Mouse (Mus musculus): Measurements from ENCODE around the gene Lsm2. TPM values are rescaled to one million over a fixed set of nuclear protein-coding genes. Genes with fewer than 3 reads are reported as not detected.
"Not testable (repeated sequence)": the region's sequence is repeated elsewhere in the genome, so short reads cannot be mapped to it uniquely, and the experiment has no call there.

The Lsm2 gene
- polyA plus RNA-seq, 1 experiment, result 37.1 TPM

GRCm38 (mm10) chr17:35000717-35001451, 19.2 kb downstream of the Lsm2 start, which contains the start of gene Vars:
Gene Vars (plus strand): TSS chr17:35000987.
- TF ChIP-seq CTCF (IDR thresholded peaks at IDR 0.05; ENCODE audit: low read depth, low read length) (no peak), POLR2A (IDR thresholded peaks at IDR 0.05; ENCODE audit: borderline replicate concordance, low read depth, low read length) (no peak)
- Histone ChIP-seq H3K4me3 (ENCODE audit: insufficient read depth, low read length) (peak within 1 kb of the TSS; percentile 91), H3K27ac (ENCODE audit: insufficient read depth, low read depth, low read length) (peak within 1 kb of the TSS; percentile 96), H3K4me1 (ENCODE audit: control insufficient read depth, insufficient read depth, low read length) (peaks cover 21% of the 10 kb centered on the region)

- Histone ChIP-seq H3K4me3 (ENCODE audit: insufficient read depth, low read length) (peak overlapping the region; percentile 91), H3K27ac (ENCODE audit: insufficient read depth, low read depth, low read length) (peak overlapping the region; percentile 96), H3K4me1 (ENCODE audit: control insufficient read depth, insufficient read depth, low read length) (peaks cover 21% of the 10 kb centered on the region)
- TF ChIP-seq POLR2A (IDR thresholded peaks at IDR 0.05; ENCODE audit: borderline replicate concordance, low read depth, low read length), result no peak
- TF ChIP-seq CTCF (IDR thresholded peaks at IDR 0.05; ENCODE audit: low read depth, low read length), result no peak
These were observed 19.9 kb downstream of the Lsm2 start for GRCm38 (mm10) chr17:35001452-35002152.

GRCm38 (mm10) chr17:35002153-35002865, 20.6 kb downstream of the Lsm2 start:
- no peak for TF ChIP-seq CTCF (IDR thresholded peaks at IDR 0.05; ENCODE audit: low read depth, low read length)
- no peak for TF ChIP-seq POLR2A (IDR thresholded peaks at IDR 0.05; ENCODE audit: borderline replicate concordance, low read depth, low read length)
- Histone ChIP-seq H3K4me1 (ENCODE audit: control insufficient read depth, insufficient read depth, low read length) (peaks cover 18% of the 10 kb centered on the region), H3K27ac (ENCODE audit: insufficient read depth, low read depth, low read length) (peak overlapping the region; percentile 96), H3K4me3 (ENCODE audit: insufficient read depth, low read length) (peak overlapping the region; percentile 91)

GRCm38 (mm10) chr17:35003022-35003838, 21.6 kb downstream of the Lsm2 start:
- H3K4me3 ChIP-seq (ENCODE audit: insufficient read depth, low read length), result peak overlapping the region; percentile 91; the same call in 1 of the 2 replicates
- TF ChIP-seq POLR2A (IDR thresholded peaks at IDR 0.05; ENCODE audit: borderline replicate concordance, low read depth, low read length) (no peak), CTCF (IDR thresholded peaks at IDR 0.05; ENCODE audit: low read depth, low read length) (no peak)
- no peak overlapping the region for H3K27ac ChIP-seq (ENCODE audit: insufficient read depth, low read depth, low read length)
- H3K4me1 ChIP-seq (ENCODE audit: control insufficient read depth, insufficient read depth, low read length), result peaks cover 10% of the 10 kb centered on the region

GRCm38 (mm10) chr17:35004075-35004717, 22.5 kb downstream of the Lsm2 start:
- H3K4me1 ChIP-seq (ENCODE audit: control insufficient read depth, insufficient read depth, low read length), result peaks cover 8% of the 10 kb centered on the region

GRCm38 (mm10) chr17:35005158-35005557, 23.5 kb downstream of the Lsm2 start:
- H3K4me1 ChIP-seq (ENCODE audit: control insufficient read depth, insufficient read depth, low read length), result peaks cover 8% of the 10 kb centered on the region
- no peak overlapping the region for H3K27ac ChIP-seq (ENCODE audit: insufficient read depth, low read depth, low read length)
- no peak overlapping the region for H3K4me3 ChIP-seq (ENCODE audit: insufficient read depth, low read length)
- no peak for TF ChIP-seq CTCF (IDR thresholded peaks at IDR 0.05; ENCODE audit: low read depth, low read length)
- no peak for TF ChIP-seq POLR2A (IDR thresholded peaks at IDR 0.05; ENCODE audit: borderline replicate concordance, low read depth, low read length)

More at GRCm38 (mm10) chr17:35004075-35004717, 22.5 kb downstream of the Lsm2 start:
- TF ChIP-seq POLR2A (IDR thresholded peaks at IDR 0.05; ENCODE audit: borderline replicate concordance, low read depth, low read length) (no peak), CTCF (IDR thresholded peaks at IDR 0.05; ENCODE audit: low read depth, low read length) (no peak)
- Histone ChIP-seq H3K4me3 (ENCODE audit: insufficient read depth, low read length) (no peak overlapping the region), H3K27ac (ENCODE audit: insufficient read depth, low read depth, low read length) (no peak overlapping the region)

- H3K4me1 ChIP-seq (ENCODE audit: control insufficient read depth, insufficient read depth, low read length); H3K27ac ChIP-seq (ENCODE audit: insufficient read depth, low read depth, low read length); H3K4me3 ChIP-seq (ENCODE audit: insufficient read depth, low read length): not testable (repeated sequence)
These were observed 24.2 kb downstream of the Lsm2 start for GRCm38 (mm10) chr17:35005902-35006301.

GRCm38 (mm10) chr17:35007387-35007991, 25.8 kb downstream of the Lsm2 start:
- Histone ChIP-seq H3K4me1 (ENCODE audit: control insufficient read depth, insufficient read depth, low read length) (peaks cover 8% of the 10 kb centered on the region), H3K4me3 (ENCODE audit: insufficient read depth, low read length) (no peak overlapping the region), H3K27ac (ENCODE audit: insufficient read depth, low read depth, low read length) (no peak overlapping the region)
- TF ChIP-seq CTCF (IDR thresholded peaks at IDR 0.05; ENCODE audit: low read depth, low read length), result peak; percentile 38; the same call in 1 of the 2 replicates
- no peak for TF ChIP-seq POLR2A (IDR thresholded peaks at IDR 0.05; ENCODE audit: borderline replicate concordance, low read depth, low read length)
